Mouse (Mus musculus): ENCODE data around the gene Osgepl1.
"Not testable (repeated sequence)": the region's sequence is repeated elsewhere in the genome, so short reads cannot be mapped to it uniquely, and the experiment has no call there.

Gene Osgepl1

GRCm38 (mm10) chr1:53312989-53313967 is at the start of gene Osgepl1:
Gene Osgepl1, plus strand, starts transcription at chr1:53313624.
- peak; percentile 82 for DNase-seq

- DNase-seq, result not testable (repeated sequence)
These were observed 48.3 kb upstream of the Osgepl1 start for GRCm38 (mm10) chr1:53264958-53265612.

GRCm38 (mm10) chr1:53269901-53270300 is 43.5 kb upstream of the Osgepl1 start:
- DNase-seq, result no peak

GRCm38 (mm10) chr1:53272646-53273045 is 40.8 kb upstream of the Osgepl1 start:
- peak; percentile 57 for DNase-seq

GRCm38 (mm10) chr1:53291197-53291596 is 22.2 kb upstream of the Osgepl1 start:
- DNase-seq, result no peak

GRCm38 (mm10) chr1:53296581-53297383 is 16.6 kb upstream of the Osgepl1 start, which contains the start of the genes Pms1, Ormdl1 and Gm28778:
Gene Pms1, minus strand, starts transcription at chr1:53297018.
Gene Ormdl1, plus strand, starts transcription at chr1:53297095.
Gene Gm28778, plus strand, starts transcription at chr1:53297111.
- peak; percentile 97 for DNase-seq

GRCm38 (mm10) chr1:53300506-53300905 is 12.9 kb upstream of the Osgepl1 start:
- no peak for DNase-seq

GRCm38 (mm10) chr1:53321662-53322344 is 8.4 kb downstream of the Osgepl1 start:
- DNase-seq, result no peak

GRCm38 (mm10) chr1:53323254-53323653 is 9.8 kb downstream of the Osgepl1 start:
- DNase-seq, result no peak

- DNase-seq, result no peak
These were observed 10.9 kb downstream of the Osgepl1 start for GRCm38 (mm10) chr1:53324277-53324676.

GRCm38 (mm10) chr1:53324827-53325494 is 11.5 kb downstream of the Osgepl1 start:
- no peak for DNase-seq

- DNase-seq, result not testable (repeated sequence)
These were observed 20.1 kb downstream of the Osgepl1 start for GRCm38 (mm10) chr1:53333527-53333926.

- DNase-seq, result no peak
These were observed 22.0 kb downstream of the Osgepl1 start for GRCm38 (mm10) chr1:53335465-53335864.

GRCm38 (mm10) chr1:53337403-53337802 is 24.0 kb downstream of the Osgepl1 start:
- not testable (repeated sequence) for DNase-seq

- DNase-seq, result no peak
These were observed 27.6 kb downstream of the Osgepl1 start for GRCm38 (mm10) chr1:53341071-53341470.

- DNase-seq, result peak; percentile 95
These were observed 39.2 kb downstream of the Osgepl1 start, which contains the start of the genes Asdurf, Gm28551 and Asnsd1 for GRCm38 (mm10) chr1:53352327-53353261. Gene Asdurf, minus strand, starts transcription at chr1:53352619. Gene Gm28551, minus strand, starts transcription at chr1:53352667. Gene Asnsd1, minus strand, starts transcription at chr1:53352752.

- DNase-seq, result no peak
These were observed 45.6 kb downstream of the Osgepl1 start for GRCm38 (mm10) chr1:53358988-53359387.

Measured in cerebellum, adult 8-10 months (tissue).